Mouse (Mus musculus) sigmoid colon, adult 10 weeks (tissue): ENCODE results near the gene Ighmbp2. TPM values are rescaled to one million over a fixed set of nuclear protein-coding genes. Genes with fewer than 3 reads are reported as not detected.

Source experiments
- polyA plus RNA-seq: library from polyadenylated mRNA; stranded (reverse); fragments of 350-450 nt; fragmentation: Illumina TruSeq; extraction: RNeasy Lipid Tissue Mini Kit (QIAGEN cat#74804); gene quantifications from one replicate; pipeline ENCODE4 v1.2.3, GENCODE M21; 2014; ENCODE audit warnings: low read depth, low replicate concordance

Gene Ighmbp2
- 0.73 TPM for polyA plus RNA-seq

DNA sequence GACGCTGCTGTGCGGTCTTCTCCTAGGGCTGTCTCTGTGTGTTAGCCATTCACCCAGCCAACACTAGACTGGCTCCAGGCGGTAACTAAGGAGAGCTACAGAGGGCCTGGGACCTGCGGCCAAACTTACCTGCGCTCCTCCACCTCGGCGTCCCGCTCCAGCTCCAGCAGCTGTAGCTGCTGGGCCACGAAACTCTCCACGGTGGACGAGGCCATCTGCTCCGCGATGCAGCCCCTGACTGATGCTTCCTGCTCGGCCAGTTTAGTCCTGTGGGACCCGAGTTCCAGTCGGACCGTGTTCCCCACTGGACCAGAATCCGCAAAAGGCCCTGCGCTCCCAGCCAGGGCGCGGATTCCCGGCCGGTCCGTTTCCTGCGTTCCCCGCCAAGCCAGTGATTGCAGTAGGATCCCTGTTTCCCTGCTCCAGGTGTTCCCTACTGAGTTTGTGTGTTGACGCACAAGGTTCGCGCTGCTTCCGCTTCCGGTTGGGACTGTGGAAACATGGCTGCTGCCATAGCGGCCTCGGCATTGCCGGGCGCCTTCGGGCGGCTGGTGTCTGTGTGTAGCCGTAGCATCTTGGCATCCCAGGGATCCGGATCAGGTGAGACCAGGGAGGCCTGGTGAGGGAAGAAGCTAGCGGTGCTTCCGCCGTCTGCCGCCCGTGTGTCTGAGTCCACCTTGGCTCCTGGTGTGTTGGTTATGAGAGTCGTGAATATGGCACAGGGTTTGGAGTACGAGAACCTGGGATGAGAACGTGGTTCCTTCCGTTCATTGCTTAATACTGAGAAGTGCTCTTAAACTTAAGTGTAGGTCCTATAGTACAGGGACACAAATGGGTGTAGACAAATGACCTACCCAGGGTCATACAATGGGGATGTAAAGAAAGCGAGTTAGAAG is at the start of gene Ighmbp2, which contains the start of gene Mrpl21:
Ighmbp2 (minus strand) TSS at position 446 of the 896 bp plus-strand sequence.
Mrpl21 (plus strand) TSS at position 330 of the 896 bp plus-strand sequence.

DNA sequence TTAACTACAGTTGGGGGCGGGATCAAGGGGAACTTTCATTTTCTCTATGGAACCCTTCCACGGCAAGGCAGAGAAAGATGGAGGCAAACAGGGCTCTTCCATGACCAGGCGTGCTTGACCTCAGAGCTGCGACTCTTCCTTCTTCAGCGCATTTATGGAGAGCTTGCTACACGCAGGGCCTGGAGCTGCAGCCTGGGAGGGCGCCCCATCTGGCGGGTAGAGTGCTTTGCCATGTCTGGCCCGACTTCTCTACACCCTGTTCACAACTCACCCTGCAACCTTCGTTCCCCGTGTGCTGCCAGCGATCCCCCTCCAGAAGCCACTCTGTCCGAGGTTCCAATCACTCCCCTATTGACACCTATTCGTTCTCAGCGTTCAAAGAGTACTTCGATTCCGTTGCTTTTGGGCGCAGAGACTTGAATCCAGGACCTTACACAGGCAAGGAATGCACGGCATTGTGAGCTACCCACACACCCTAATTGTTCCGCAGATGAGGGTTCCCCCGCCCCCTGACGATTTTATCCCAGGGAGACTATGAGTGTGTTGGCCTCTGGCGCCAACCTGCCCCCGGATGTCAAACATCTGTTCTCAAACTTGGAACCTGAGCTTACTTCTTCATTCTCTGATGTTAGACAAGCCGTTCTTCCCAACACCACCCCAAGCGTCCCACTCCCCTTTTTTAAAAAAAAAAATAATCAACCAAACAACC is 39.6 kb upstream of the Ighmbp2 start, which contains the start of gene Cpt1a:
Cpt1a (plus strand) TSS at position 74 of the 709 bp plus-strand sequence.

Other genes starting within 250 kb of the Ighmbp2 start
- 57.2 TPM for gene Mrpl21, start 116 bp downstream of the Ighmbp2 start, polyA plus RNA-seq
- 92.6 TPM for gene Cpt1a, start 39.3 kb upstream of the Ighmbp2 start, polyA plus RNA-seq
- gene Tesmin, start 105.8 kb upstream of the Ighmbp2 start, polyA plus RNA-seq = not detected
- gene Gal, start 131.5 kb upstream of the Ighmbp2 start, polyA plus RNA-seq = 2.8 TPM